Mouse (Mus musculus) urinary bladder, postnatal 36 days (tissue): Measurements from ENCODE around the gene Cntnap5b.

Experiments used
- DNase-seq, 2 experiments: peaks; one replicate each; pipeline ENCODE4 v3.0.0; 2022; ENCODE audit warnings: low spot score in 2 of 2, mixed read lengths in 1 of 2

Cntnap5b gene

DNA sequence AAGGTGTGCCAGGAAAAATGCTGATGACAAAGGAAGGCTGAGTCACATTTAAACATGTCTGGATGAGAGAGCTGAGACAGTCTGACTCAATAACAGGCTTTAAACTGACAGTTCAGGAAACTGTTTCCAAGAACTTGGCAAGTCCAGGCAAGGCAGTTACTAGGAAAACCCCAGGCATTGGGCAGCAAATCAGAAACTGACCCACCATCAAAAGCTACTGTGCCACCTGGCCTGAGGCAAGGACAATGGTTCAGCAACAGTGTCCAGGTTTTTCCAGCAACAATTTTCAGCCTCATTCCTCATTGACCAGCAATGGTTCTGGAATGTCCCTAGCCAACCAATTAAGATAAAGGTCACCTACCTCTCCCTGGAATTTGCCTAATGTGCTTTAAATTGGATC lies 399.0 kb downstream of the Cntnap5b start:
- DNase-seq, result no peak

DNA sequence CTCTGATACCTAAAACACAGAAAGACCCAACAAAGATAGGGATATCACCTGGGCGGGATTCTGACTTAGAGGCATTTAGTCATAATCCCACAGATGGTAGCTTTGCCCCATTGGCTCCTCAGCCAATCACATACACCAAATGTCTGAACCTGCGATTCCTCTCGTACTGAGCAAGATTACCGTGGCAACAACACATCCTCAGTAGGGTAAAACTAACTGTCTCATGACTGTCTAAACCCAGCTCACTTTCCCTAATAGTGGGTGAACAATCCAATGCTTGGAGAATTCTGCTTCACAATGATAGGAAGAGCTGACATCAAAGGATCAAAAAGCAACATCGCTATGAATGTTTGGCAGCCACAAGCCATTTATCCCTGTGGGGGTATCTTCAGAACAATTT lies 407.5 kb downstream of the Cntnap5b start:
- DNase-seq, result no peak

DNA sequence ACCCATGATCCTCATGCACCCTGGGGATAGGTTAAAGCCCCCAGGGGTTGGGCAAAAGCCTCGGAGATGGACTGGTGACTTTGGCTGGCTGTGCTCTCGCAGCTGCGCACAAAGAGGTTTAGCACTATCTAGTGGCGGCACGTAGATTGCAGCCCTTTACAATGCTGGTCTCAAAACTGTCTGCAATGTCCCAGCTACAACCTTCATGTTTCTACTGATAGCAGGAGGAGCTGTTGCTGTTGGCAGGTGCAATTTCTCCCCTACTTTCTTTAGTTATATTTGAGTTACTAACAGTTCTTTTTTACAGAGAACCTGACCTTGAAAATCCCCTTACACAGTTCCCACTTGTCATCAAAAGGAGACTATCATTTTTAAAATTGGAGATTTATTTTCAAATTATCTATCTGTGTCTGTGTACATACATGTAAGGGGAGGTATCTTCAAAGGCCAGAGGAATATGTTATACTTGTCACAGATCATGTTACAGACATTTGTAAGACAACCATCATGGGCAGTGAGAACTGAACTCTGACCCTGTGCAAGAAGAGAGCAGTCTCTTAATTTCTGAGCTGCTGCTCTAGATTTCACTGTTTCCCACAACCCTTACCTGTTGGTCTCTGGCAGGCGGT lies 459.5 kb downstream of the Cntnap5b start:
- DNase-seq, result no peak

GRCm38 (mm10) chr1:100251964-100252363 lies 479.4 kb downstream of the Cntnap5b start:
- no peak for DNase-seq

DNA sequence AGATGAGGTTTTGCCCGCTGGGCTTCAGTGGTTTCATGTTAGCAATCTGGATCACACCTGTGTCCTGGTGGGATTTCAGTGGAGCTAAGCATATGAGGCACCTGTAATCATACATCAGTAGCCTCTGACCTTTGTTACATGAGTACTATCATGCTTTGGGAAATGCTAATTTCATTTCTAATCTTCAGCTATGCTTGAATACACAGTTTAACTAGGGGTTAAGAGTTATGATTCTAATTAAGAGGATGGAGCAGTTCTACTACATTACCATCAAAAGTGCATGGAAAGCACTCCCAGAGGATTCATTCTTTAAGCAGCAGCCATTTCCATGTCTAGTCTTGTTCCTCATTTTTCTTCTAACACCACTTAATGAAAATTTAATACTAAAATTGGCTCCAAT lies 538.1 kb downstream of the Cntnap5b start:
- no peak for DNase-seq

DNA sequence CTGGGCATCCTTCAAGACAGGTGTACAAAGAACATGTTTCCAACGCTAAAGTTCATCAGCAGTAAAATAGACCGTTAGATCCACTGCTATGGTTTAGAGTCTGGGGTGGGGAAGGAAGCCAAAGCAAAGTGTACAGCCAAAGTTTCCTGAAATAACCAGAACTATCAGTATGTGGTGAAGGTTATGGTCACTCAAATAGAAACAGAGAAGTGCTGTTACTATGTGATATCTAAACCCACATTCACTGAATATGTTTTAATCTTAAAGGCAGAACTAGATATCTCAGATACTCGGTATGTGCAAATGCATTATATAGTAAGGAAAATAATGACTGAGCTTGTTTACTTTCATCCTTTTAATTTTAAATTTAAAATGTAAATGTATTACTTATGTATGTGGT lies 558.5 kb downstream of the Cntnap5b start:
- no peak for DNase-seq

DNA sequence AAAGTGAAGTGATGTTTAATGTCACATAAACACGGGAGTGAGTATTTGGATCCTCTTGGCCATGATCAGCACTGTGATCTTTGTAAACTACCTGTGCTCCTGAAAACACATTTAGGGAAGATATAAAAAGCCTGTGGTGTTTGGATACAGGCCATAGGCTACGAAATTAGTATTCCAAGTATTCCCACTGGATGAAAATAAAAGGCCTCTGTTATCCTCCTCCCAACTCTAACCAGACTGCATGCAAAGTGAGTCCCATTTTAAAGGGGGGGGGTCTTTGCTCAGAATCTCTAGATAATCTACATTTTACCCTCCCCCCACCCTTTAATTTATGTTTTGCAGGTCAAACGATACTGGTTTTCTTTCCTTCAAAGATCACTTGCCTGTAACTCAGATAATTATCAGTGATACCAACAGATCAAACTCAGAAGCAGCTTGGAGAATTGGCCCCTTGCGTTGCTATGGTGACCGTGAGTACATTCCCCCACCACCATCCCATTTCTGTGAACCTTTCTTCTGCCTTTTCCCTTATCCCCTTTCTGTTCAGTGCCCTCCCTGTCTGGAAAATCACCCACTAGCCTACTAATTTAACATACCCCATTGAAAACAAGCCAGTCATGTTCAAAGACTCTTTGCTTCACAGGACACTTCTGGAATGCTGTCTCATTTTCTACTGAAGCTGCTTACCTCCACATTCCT lies 597.0 kb downstream of the Cntnap5b start:
- DNase-seq, result no peak

DNA sequence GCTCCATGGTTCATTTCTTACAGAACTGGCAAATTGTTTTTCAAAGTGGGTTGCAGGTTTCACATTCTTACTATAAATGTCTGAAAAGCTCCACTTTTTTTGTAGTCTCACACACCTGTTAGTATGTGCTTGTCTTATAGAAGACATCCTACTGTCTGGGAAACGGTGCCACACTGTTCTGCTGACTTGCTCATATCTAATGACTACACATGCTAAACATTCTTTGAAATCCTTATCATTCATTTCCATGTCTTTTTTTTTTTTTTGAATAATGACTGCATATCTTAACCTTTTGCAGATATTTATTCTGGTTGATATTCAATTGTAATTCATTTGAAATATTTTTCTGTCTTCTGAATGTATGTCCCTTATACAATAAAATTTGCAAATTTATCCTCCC lies 613.7 kb downstream of the Cntnap5b start:
- DNase-seq, result no peak

GRCm38 (mm10) chr1:100394034-100394433 lies 621.5 kb downstream of the Cntnap5b start:
- DNase-seq, result no peak

DNA sequence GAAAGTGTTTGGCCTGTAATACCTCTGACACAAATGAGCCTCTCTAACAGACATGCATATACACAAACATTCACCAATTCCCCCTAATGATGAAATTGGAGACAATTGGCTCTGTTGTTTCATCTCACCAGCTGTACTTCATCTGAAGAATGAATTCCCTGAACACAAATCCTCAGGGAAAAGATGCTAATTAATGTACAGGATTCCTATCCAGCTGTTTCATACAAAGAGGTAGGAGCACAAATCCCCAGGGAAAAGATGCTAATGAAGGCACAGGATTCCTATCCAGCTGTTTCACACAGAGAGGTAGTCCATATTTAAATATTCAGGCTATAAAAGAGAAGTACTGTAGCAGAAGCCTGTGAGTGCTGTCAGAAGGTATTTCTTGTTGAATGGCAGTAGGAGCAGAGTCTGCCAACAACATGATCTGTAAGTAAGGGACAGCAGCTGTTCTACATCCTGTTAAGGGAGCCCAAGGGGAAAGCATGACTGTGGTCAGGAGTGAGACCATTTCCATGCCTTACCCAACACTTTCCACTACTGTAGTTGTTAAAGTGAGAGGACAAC lies 644.2 kb downstream of the Cntnap5b start:
- no peak for DNase-seq

GRCm38 (mm10) chr1:100430038-100430774 lies 657.6 kb downstream of the Cntnap5b start:
- DNase-seq, result no peak

DNA sequence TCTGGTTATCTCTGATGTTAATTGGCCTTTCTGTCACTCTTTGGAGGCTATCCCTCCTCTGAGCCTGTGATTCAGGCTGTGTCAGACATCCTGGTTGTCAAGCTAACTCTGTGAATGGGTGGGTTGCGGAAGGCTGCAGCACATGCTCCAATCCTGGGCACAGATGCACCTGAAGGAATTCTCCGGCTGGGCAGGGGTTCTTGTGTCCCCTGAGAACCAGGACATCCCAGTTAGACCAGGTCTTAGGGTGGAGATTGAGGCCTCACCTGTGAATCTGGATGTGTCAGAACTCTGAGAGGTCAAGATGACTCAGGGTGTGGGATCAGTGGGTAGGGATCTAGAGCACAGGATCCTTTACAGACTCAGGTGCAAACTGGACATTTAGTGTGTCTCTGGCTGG lies 691.3 kb downstream of the Cntnap5b start:
- no peak for DNase-seq

DNA sequence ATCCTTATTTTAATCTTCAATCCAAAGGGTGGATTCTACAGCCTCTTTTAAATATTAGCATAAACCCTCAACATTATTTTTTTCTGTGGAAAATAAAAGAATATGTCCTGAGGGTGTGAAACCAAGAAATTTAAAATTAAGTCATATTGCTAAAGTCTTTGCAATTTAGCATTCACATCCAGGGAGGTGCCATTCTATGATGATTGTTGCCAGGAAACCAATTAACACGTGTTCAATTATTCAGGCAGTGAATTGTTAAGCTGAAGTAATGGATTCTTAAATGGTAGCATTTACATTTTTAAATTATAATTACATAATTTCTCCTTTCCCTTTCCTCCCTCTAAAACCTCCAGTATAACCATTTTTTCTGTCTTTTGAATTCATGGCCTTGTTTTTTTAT lies 692.7 kb downstream of the Cntnap5b start:
- no peak for DNase-seq

DNA sequence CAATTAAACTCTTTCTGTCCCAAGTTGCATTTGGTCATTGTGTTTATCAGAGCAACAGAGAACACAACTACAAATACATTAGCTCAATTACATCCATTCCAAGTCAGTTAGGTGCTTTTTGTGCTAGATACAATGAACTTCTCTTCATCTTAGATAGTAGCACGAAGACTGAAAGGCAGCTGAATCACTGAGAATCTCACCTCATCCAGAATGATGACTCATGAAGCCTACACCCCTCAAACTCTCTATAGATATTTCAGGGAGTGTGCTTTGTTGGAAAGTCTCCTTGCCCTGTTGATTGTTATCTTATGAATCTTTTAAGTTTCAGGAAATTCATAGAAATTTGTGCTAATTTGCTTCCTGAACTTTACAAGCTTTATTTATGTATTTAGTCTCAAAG lies 695.0 kb downstream of the Cntnap5b start:
- no peak for DNase-seq

- DNase-seq, result no peak
Observed at GRCm38 (mm10) chr1:100509866-100510265, 737.3 kb downstream of the Cntnap5b start.
